Mouse (Mus musculus) megakaryocyte, embryonic 14.5 days (primary cell): ENCODE measurements around the gene Ppargc1a.

Source experiments
- FLI1 ChIP-seq: IDR thresholded peaks from 2 replicates; pipeline ENCODE4 v1.6.1; 2012; ENCODE audit warnings: low read length, inconsistent platforms, mixed read lengths
- GATA1 ChIP-seq: IDR thresholded peaks from 3 replicates; pipeline ENCODE4 v1.6.1; 2012; ENCODE audit warnings: mixed read lengths, low read length, inconsistent platforms, borderline replicate concordance

DNA sequence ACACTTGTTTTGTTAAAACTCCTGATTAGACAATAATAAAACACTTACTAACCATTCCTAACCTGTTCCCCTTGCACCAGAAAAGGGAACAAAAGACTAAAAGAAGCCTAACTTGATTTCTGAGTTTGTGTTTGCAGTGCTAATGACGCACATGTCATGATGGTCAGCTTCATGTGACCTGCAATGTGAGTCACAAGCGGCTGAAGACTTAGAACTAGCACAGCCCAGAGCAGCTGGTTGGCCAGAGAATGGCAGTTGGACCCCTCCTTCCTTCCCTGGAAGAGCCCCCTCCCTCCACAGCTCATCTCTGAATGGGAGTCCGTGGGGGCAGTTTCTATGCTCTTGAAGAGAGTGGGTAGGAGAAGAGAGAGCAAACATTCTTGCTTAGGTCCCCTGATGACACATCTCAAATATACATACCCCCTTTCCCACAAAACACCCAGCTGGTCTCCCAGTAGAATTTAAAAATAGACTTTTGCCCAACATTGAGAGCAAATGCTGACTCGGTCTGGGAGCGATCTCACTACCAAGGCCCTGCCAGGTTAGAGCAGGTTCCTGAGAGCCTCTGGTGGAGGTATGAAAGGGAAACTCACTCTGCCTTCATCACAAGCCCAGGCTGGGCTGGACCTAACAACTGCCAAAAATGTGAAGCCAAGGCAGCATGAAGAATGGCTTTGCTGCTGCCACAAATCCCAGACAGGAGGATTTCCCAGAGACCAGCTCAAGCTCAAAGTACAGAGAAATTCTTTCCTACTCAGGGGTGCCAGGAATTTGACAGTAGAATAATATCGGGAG is 40.4 kb upstream of the Ppargc1a start:
- TF ChIP-seq GATA1 (no peak), FLI1 (no peak)
